Mouse (Mus musculus): Measurements from ENCODE around the gene Tmem213. TPM values are rescaled to one million over a fixed set of nuclear protein-coding genes. Genes with fewer than 3 reads are reported as not detected.

Gene Tmem213
- total RNA-seq (2023; ENCODE audit: inconsistent age): not detected in 4 replicates

GRCm38 (mm10) chr6:38109160-38109795, at the start of gene Tmem213:
Gene Tmem213, plus strand, starts transcription at chr6:38109255.

GRCm38 (mm10) chr6:38124207-38124835, 15.3 kb downstream of the Tmem213 start, which contains the start of gene Atp6v0a4:
Gene Atp6v0a4, minus strand, starts transcription at chr6:38124586.

Other genes starting within 250 kb of the Tmem213 start
- gene Trim24, start 238.4 kb upstream of the Tmem213 start, total RNA-seq (2023; ENCODE audit: inconsistent age): 80.8 to 92.3 TPM (median 83.6 TPM) in 4 replicates
- gene Svopl, start 62.3 kb upstream of the Tmem213 start, total RNA-seq (2023; ENCODE audit: inconsistent age): 0.72 TPM in 1 of 4 replicates, not detected in the others
- 0.77 to 2.1 TPM (median 1.3 TPM) in 4 replicates for gene Atp6v0a4, start 15.3 kb downstream of the Tmem213 start, total RNA-seq (2023; ENCODE audit: inconsistent age)
- gene D630045J12Rik, start 144.8 kb downstream of the Tmem213 start, total RNA-seq (2023; ENCODE audit: inconsistent age): 0.06 to 0.24 TPM (median 0.14 TPM) in 4 replicates
- 1.5 to 2.4 TPM (median 2.1 TPM) in 4 replicates for gene Zc3hav1l, start 190.0 kb downstream of the Tmem213 start, total RNA-seq (2023; ENCODE audit: inconsistent age)
- gene Zc3hav1, start 245.3 kb downstream of the Tmem213 start, total RNA-seq (2023; ENCODE audit: inconsistent age): 170 to 192 TPM (median 180 TPM) in 4 replicates